Mouse (Mus musculus) gastrocnemius, adult 18-20 months (tissue): ENCODE results near the gene Ugt2b5. TPM values are rescaled to one million over a fixed set of nuclear protein-coding genes. Genes with fewer than 3 reads are reported as not detected.
"Not testable (repeated sequence)": the region's sequence is repeated elsewhere in the genome, so short reads cannot be mapped to it uniquely, and the experiment has no call there.

ENCODE experiments used
- DNase-seq: peaks from one replicate; pipeline ENCODE4 v3.0.0; 2021; ENCODE audit warnings: low spot score
- long read RNA-seq, 2 experiments: library from polyadenylated mRNA; stranded (forward); transcript quantifications; one replicate each; pipeline ENCODE4 v2.0.0; 2021
- total RNA-seq, 2 experiments: library from RNA; stranded (reverse); gene quantifications; 2 replicates each; pipeline ENCODE4 v1.2.3; 2021

Gene Ugt2b5
- under 1 TPM in 1 of 2 experiments, not detected in 1; 0.31 TPM for total RNA-seq
- long read RNA-seq, experiment 1: 0 reads
- long read RNA-seq, experiment 2: 0 reads

DNA sequence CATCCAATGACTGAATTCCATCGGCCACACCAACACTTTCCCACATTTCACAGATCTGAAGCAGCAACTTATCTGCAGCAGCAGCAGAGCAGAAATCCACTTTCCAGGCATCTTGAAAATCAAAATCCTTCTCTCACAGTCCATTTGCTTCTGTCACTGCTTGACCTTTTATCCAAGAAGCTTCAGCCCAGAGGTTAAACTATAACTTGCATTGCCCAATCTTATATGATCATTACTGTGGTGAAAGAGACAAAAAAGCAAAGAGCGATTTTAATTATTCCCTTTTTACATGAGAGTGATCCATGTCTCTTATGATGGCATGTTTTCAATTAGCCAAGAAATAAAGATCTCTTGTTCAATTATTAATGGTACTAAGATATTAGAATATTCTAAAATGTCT, at the start of gene Ugt2b5:
Gene Ugt2b5 (minus strand): TSS at position 123 of the 400 bp plus-strand sequence.
- DNase-seq: not testable (repeated sequence)

DNA sequence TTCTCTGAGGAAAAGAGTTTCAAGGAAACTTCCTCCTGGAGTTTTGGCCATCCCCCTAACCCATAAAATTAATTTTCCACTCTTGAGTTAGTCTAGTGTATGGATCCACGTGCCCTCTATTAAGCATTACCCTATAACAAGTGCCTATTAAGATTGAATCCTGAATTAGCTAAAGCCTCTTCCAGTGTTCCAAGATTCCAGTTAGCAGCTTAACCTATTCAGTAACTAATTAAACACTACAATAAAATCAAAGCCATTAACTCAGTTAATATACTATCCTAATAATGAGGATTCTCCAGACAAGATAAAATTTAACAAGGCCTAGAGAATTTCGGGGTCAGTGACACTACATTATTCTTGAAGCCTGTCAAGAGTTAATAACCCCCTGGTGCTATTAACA, 35.7 kb upstream of the Ugt2b5 start:
- not testable (repeated sequence) for DNase-seq

DNA sequence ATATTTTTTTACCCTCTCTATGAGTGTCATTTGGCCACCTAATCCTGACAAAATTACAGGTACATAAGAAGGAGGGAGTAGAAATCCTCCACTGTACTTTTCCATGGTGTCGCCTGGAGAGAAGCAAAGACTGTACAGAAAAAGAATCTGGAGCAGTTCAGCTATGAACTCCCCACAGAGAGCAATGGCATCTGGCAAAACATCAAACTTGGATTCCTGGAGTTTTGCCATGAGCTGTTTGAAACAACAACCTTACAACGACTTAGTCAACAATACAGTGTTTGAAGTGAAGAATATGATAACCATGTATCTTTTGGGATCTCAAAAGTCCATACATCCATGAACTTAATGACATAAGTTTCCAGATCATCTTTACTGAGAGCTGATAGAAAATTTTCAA, 34.6 kb upstream of the Ugt2b5 start:
- no peak for DNase-seq

DNA sequence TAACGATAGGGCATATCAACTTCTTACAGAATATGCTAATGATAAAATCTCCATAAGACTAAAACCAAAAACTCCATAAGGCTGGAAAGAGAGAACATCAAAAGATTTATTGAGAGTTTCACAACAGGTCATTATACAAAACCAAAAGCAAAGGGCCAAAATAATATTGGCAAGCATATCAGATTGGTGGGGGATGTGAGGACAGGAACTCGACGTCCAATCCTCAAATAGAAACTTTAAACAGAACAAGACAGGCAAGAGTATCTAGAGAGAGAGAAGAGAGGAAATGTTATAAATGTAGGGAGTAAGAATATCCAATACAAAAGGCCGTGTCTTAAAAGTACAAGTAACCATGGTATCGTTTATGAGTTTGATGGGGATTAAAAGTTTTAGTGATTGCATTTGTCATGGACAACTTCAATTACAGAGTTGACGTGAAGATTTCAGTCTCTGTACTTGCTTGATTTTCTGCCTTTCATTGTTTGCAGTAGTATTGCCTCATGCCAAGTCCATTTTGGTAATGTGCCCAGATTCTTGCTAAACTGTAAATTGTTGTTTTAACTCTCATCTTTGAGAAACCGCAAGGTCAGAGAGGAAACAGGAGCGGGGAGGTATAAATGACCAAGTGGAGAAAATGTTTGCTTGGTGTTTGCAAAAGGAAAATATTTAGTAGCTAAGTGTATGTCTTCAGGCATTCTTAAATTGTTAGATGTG, 7.8 kb upstream of the Ugt2b5 start:
- DNase-seq: no peak

DNA sequence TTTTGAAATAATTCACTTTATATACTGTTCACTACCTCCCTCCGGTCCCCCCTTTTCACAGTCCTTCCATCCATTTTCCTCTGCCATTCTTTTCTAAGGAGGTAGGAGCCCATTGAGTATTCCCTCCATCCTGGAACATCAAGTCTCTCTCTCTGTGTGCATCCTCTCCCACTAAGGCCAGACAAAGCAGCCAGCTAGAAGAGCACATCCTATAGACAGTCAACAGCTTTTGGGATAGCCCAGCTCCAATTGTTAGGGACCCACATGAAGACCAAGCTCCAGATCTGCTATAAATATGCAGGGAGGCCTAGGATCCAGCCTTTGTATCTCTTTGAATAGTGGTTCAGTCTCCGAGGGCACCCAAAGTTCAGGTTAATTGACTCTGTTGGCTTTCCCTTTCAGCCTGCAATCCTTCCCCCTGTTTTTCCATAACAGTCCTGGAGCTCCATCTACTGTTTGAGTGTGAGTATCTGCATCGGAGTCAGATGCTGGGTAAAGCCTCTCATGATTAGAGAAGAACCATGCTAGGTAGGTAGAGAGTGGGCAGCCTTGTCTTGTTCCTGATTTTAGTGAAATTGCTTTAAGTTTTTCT, 2.8 kb upstream of the Ugt2b5 start:
- DNase-seq: no peak

DNA sequence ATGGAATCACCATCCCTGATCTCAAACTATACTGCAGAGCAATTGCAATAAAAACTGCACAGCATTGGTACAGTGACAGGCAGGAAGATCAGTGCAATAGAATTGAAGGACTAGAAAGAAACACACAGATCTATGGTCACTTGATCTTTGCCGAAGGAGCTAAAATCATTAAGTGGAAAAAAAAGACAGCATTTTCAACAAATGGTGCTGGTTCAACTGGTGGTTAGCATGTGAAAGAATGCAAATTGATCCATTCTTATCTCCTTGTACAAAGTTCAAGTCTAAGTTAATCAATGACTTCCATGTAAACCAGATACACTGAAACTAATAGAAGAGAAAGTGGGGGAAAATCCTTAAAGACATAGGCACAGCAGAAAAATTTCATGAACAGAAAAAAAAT, 36.4 kb downstream of the Ugt2b5 start:
- not testable (repeated sequence) for DNase-seq

DNA sequence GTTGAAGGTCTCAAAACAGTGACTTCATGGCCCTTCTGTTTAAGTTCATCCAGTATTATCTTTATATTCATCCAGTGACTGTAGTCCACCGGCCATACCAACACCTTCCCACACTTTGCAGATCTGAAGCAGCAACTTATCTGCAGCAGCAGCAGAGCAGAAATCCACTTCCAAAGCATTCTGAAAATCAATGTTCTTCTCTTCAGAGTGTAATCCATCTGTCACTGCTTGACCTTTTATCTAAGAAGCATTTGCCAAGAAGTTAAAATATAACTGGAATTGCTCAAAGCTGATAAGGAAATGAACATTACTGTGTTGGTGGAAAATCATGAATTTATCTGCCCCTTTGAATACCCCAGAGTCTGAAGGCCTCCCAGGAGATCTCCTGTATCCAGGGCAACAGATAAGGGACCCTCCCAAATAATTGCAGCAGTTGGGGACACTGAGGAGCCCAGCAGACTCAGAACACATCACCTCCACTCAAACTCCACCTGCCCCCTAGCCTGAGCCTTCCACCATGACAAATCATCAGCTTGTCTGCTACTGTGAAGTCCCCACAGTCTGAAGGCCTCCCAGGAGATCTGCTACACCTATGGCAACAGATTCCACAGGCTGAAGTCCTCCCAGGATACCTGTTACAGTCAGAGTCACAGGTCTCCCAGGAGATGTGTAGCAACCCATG, 47.6 kb downstream of the Ugt2b5 start, which contains the start of gene Ugt2b36:
Gene Ugt2b36 (minus strand): TSS at position 210 of the 682 bp plus-strand sequence.
- DNase-seq: no peak

DNA sequence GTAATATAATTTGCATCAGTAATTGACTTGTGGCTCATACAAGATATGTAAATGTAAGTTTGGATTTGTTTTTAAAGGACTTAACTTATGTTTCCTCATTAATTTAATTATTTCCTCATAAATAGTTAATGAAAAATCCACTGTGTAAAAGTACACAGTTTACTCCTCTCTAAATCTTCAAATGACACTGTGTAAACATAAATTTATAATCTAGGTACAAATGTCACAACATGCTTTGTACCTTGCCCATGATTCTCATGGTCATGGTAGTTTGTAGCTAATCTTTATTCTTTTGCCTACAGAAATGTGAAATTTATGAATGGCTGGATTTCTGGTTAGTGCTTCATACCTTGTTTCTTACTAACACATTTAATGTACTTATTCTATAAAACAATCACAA, 49.0 kb downstream of the Ugt2b5 start:
- no peak for DNase-seq

DNA sequence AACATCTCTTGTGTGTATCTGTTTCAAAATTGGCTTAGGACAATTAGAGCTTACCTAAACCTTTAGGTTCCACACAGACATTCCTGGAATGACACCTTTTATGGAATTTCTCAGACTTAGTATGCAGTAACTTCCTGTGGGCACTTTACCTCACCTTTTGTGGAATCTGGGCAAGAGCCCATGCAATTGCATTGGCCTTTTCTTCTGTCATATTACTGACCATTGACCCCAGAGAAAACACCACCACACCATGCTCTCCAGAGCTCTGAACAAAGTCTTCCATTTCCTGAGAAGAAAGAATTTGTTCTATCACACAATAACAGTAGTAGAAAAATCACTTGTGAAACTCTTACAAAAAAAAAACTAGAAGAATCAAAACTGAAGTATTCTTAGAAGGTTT, 50.9 kb downstream of the Ugt2b5 start:
- no peak for DNase-seq

DNA sequence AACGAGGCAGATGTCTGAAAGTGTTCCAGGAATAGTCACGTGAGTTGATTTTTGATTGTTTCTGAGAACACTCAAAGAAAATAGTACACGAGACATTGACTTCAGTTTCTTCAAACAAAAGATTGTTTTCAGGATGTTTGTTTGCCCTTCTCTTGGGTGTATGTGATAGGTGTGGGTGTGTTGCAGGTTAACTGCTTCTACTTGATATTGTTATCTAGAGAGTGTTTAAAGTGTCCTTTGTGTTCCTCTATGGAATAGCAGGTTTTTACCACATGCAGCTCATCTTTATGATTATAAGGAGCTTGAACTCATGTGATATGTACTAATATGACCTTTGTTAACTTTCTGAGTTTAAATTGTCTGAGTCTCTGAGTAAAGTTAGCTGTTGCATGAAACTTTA, 53.8 kb downstream of the Ugt2b5 start:
- no peak for DNase-seq

Other genes with a start within 250 kb of the Ugt2b5 start
- gene Ugt2b34, start 233.4 kb downstream of the Ugt2b5 start, total RNA-seq: under 1 TPM in 1 of 2 experiments, not detected in 1; 0.07 TPM
- not detected for gene Ugt2b1, start 213.8 kb downstream of the Ugt2b5 start, total RNA-seq
- gene Ugt2b35, start 139.5 kb downstream of the Ugt2b5 start, total RNA-seq: not detected
- gene Ugt2b36, start 47.8 kb downstream of the Ugt2b5 start, total RNA-seq: under 1 TPM in 1 of 2 experiments, not detected in 1; 0.28 TPM
- gene Ugt2b37, start 114.5 kb upstream of the Ugt2b5 start, total RNA-seq: not detected
- gene Ugt2a3, start 196.9 kb upstream of the Ugt2b5 start, total RNA-seq: not detected